Mouse (Mus musculus) forebrain, embryonic 11.5 days (tissue): ENCODE data around the gene Me1. TPM values are rescaled to one million over a fixed set of nuclear protein-coding genes. Genes with fewer than 3 reads are reported as not detected.
"Not testable (repeated sequence)": the region's sequence is repeated elsewhere in the genome, so short reads cannot be mapped to it uniquely, and the experiment has no call there.

Source experiments
- ATAC-seq: fragments of 200-750 bp; cut with Nextera tagmentation; replicated peaks from 2 replicates; pipeline ENCODE4 v1.8.0; 2017; ENCODE audit warnings: moderate TSS enrichment; ENCODE audit not compliant: low FRiP score
- DNase-seq: peaks from one replicate; pipeline ENCODE4 v3.0.0-alpha.2; 2017; ENCODE audit warnings: low spot score
- H3K27ac ChIP-seq: fragments of 300-500 bp; sonication (generic); 2 replicates; pipeline ENCODE4 v1.5.1; 2014; ENCODE audit warnings: low read depth, low read length
- H3K27me3 ChIP-seq: fragments of 300-500 bp; sonication (generic); 2 replicates; pipeline ENCODE4 v1.6.1; 2014; ENCODE audit warnings: mild to moderate bottlenecking, low read length, mixed read lengths; ENCODE audit not compliant: control insufficient read depth, insufficient read depth
- H3K36me3 ChIP-seq: fragments of 300-500 bp; sonication (generic); 2 replicates; pipeline ENCODE4 v1.6.1; 2014; ENCODE audit warnings: mild to moderate bottlenecking, low read length, moderate library complexity, mixed read lengths; ENCODE audit not compliant: control insufficient read depth, insufficient read depth
- H3K4me1 ChIP-seq: fragments of 300-500 bp; sonication (generic); replicated peaks from 2 replicates; pipeline ENCODE4 v1.6.1; 2014; ENCODE audit warnings: low read length, mixed read lengths; ENCODE audit not compliant: control insufficient read depth, insufficient read depth
- H3K4me2 ChIP-seq: fragments of 300-500 bp; sonication (generic); 2 replicates; pipeline ENCODE4 v1.6.1; 2014; ENCODE audit warnings: low read depth, mild to moderate bottlenecking, low read length, moderate library complexity, mixed read lengths; ENCODE audit not compliant: severe bottlenecking
- H3K4me3 ChIP-seq: fragments of 300-500 bp; sonication (generic); 2 replicates; pipeline ENCODE4 v1.5.1; 2014; ENCODE audit warnings: low read depth, low read length
- H3K9ac ChIP-seq: fragments of 300-500 bp; sonication (generic); 2 replicates; pipeline ENCODE4 v1.6.1; 2014; ENCODE audit warnings: low read length
- H3K9me3 ChIP-seq: fragments of 300-500 bp; sonication (generic); 2 replicates; pipeline ENCODE4 v1.6.1; 2016; ENCODE audit warnings: low read length, mixed read lengths; ENCODE audit not compliant: control insufficient read depth
- WGBS: fragments of 180-500 bp; shearing (Covaris S2); extraction: QIAGEN DNeasy Blood & Tissue Kit; methylation state at CpG from one replicate; pipeline ENCODE4 v1.1.7; 2014; 5-methylcytosine and 5-hydroxymethylcytosine counted together
- polyA plus RNA-seq: library from polyadenylated mRNA; unstranded; fragments of >200 nt; fragmentation: Nextera tagmentation; extraction: Ambion mirVana; gene quantifications from 2 replicates; pipeline ENCODE4 v1.2.1, GENCODE M21; 2014

The Me1 gene
- polyA plus RNA-seq, 1 experiment from 2014 or later = 10.7 TPM

GRCm38 (mm10) chr9:86619341-86620139 is 76.2 kb downstream of the Me1 start:
- Histone ChIP-seq H3K9me3 (no peaks in the 10 kb centered on the region), H3K9ac (no peak overlapping the region), H3K36me3 (no peaks in the 10 kb centered on the region), H3K4me3 (no peak overlapping the region), H3K4me1 (no peaks in the 10 kb centered on the region), H3K4me2 (no peak overlapping the region), H3K27me3 (no peaks in the 10 kb centered on the region), H3K27ac (no peak overlapping the region)
- DNase-seq (no peak), ATAC-seq (no peak)
- 76% methylated on average over 10 of the region's 10 CpGs for WGBS

DNA sequence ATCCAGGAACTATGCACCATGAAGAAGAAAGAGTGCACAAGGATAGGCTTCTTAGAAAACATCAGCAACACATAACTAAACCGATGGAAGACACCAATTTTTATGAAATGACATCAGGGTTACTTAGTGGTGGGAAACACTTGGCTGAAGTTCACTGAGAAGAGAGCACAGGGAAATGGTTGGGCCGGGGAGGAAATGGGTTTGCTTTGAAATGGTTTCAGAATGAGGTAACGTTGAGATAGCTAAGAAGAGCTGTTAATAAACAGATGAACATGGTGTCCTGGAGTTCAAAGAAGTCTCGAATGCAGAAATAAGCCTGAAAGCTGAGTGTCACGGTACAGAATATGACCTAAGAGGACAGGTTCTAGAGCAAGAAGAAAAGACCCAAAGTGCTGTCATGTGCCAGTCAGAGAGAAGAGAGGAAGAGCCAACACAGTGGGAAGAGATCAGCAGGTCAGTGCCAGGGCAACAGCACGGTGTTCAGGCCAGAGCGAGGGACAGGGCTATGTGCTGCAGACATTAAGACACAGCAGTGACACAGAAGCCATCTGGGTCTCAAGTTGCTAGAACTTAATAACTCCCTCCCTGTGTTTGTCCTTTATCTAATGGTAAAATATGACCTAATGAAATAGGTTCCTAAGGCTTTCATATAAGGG is 77.8 kb downstream of the Me1 start:
- no peak for DNase-seq
- no peak overlapping the region for H3K27ac ChIP-seq
- H3K4me3 ChIP-seq = no peak overlapping the region
- no peaks in the 10 kb centered on the region for H3K27me3 ChIP-seq
- H3K9me3 ChIP-seq = no peaks in the 10 kb centered on the region
- H3K4me2 ChIP-seq = no peak overlapping the region
- H3K4me1 ChIP-seq = no peaks in the 10 kb centered on the region
- ATAC-seq = no peak
- no peaks in the 10 kb centered on the region for H3K36me3 ChIP-seq
- WGBS = 88% methylated on average over 7 of the region's 7 CpGs
- no peak overlapping the region for H3K9ac ChIP-seq

GRCm38 (mm10) chr9:86615765-86616164 is 80.0 kb downstream of the Me1 start:
- H3K4me3 ChIP-seq = no peak overlapping the region
- DNase-seq (no peak), ATAC-seq (no peak)
- no peak overlapping the region for H3K4me2 ChIP-seq
- H3K4me1 ChIP-seq = no peaks in the 10 kb centered on the region
- no peak overlapping the region for H3K9ac ChIP-seq
- no peaks in the 10 kb centered on the region for H3K9me3 ChIP-seq
- H3K27ac ChIP-seq = no peak overlapping the region
- H3K36me3 ChIP-seq = no peaks in the 10 kb centered on the region
- 91% methylated on average over 1 of the region's 1 CpGs for WGBS
- H3K27me3 ChIP-seq = no peaks in the 10 kb centered on the region

- H3K4me3 ChIP-seq = no peak overlapping the region
- ATAC-seq = no peak
- H3K27ac ChIP-seq = no peak overlapping the region
- H3K9ac ChIP-seq = no peak overlapping the region
- WGBS = 94% methylated on average over 4 of the region's 4 CpGs
- no peak for DNase-seq
- no peaks in the 10 kb centered on the region for H3K27me3 ChIP-seq
- H3K4me2 ChIP-seq = no peak overlapping the region
- no peaks in the 10 kb centered on the region for H3K4me1 ChIP-seq
- no peaks in the 10 kb centered on the region for H3K36me3 ChIP-seq
- H3K9me3 ChIP-seq = no peaks in the 10 kb centered on the region
These were observed 83.7 kb downstream of the Me1 start for GRCm38 (mm10) chr9:86612091-86612490.

- Histone ChIP-seq H3K27me3 (no peaks in the 10 kb centered on the region), H3K27ac (no peak overlapping the region), H3K9me3 (no peaks in the 10 kb centered on the region), H3K4me3 (no peak overlapping the region), H3K4me2 (no peak overlapping the region), H3K9ac (no peak overlapping the region), H3K4me1 (no peaks in the 10 kb centered on the region), H3K36me3 (no peaks in the 10 kb centered on the region)
- DNase-seq (no peak), ATAC-seq (no peak)
- 96% methylated on average over 6 of the region's 6 CpGs for WGBS
These were observed 90.0 kb downstream of the Me1 start for GRCm38 (mm10) chr9:86605776-86606175.

DNA sequence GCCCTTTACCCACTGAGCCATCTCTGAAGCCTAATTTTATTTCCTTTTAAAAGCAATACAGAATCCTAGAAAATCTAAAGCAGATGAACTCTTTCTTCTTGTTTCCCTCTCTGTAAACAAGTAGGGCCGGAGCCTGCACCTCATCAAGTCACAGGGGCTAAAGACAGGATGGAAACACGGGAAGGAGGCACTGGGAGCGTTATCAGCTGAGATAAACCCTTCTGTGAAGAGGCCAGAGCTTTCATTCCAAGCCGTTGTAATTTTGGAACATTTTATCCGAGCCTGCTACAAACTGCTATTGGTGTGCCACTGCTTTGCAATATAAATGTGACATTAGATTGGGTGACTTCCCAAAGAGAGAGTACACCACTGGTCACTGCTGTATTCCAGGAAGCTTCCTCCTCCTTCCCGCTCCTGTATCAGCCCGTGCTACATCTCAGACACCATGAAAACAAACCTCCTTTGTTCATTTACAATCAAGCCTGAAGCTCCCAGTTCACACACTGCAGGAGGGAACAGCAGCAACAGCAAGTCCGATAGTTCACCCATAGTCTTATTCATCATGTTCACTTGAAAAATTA is 95.9 kb downstream of the Me1 start:
- Histone ChIP-seq H3K27me3 (no peaks in the 10 kb centered on the region), H3K9ac (no peak overlapping the region), H3K36me3 (no peaks in the 10 kb centered on the region), H3K4me3 (no peak overlapping the region), H3K9me3 (no peaks in the 10 kb centered on the region), H3K4me2 (no peak overlapping the region), H3K4me1 (no peaks in the 10 kb centered on the region), H3K27ac (no peak overlapping the region)
- ATAC-seq (no peak), DNase-seq (no peak)
- 69% methylated on average over 8 of the region's 8 CpGs for WGBS

GRCm38 (mm10) chr9:86596983-86597382 is 98.8 kb downstream of the Me1 start:
- H3K27me3 ChIP-seq, ATAC-seq, H3K9ac ChIP-seq, H3K4me2 ChIP-seq, DNase-seq, H3K27ac ChIP-seq, H3K4me3 ChIP-seq, H3K9me3 ChIP-seq, H3K4me1 ChIP-seq, H3K36me3 ChIP-seq: not testable (repeated sequence)

DNA sequence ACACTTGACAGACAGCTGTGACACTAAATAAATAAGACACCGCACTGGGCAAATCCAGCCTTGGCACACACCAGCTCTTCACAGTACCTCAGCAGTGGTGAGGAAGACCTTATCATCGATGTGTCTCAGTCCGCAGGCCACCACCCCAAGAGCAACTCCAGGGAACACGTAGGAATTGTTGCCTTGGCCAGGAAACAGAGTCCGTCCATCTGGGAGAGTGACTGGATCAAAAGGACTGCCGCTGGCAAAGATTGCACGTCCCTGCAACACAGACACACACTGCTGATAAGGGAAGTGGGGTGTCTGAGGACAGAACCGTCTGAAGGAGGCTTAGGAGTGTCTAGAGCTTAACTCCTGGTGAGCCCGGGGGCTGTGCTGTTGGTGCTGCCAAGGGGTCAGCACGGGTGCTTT is 101.4 kb downstream of the Me1 start:
- H3K4me2 ChIP-seq, DNase-seq, H3K9me3 ChIP-seq, H3K4me3 ChIP-seq, H3K9ac ChIP-seq, H3K27me3 ChIP-seq, H3K27ac ChIP-seq, H3K4me1 ChIP-seq, ATAC-seq, H3K36me3 ChIP-seq: not testable (repeated sequence)
- WGBS = 82% methylated on average over 9 of the region's 10 CpGs
